Mouse (Mus musculus) kidney, postnatal 25 days (tissue): ENCODE data around the gene Alg2.

Source experiments
- DNase-seq, 2 experiments: peaks; one replicate each; pipeline ENCODE4 v3.0.0; 2021; ENCODE audit warnings: mixed read lengths in 2 of 2

Gene Alg2

DNA sequence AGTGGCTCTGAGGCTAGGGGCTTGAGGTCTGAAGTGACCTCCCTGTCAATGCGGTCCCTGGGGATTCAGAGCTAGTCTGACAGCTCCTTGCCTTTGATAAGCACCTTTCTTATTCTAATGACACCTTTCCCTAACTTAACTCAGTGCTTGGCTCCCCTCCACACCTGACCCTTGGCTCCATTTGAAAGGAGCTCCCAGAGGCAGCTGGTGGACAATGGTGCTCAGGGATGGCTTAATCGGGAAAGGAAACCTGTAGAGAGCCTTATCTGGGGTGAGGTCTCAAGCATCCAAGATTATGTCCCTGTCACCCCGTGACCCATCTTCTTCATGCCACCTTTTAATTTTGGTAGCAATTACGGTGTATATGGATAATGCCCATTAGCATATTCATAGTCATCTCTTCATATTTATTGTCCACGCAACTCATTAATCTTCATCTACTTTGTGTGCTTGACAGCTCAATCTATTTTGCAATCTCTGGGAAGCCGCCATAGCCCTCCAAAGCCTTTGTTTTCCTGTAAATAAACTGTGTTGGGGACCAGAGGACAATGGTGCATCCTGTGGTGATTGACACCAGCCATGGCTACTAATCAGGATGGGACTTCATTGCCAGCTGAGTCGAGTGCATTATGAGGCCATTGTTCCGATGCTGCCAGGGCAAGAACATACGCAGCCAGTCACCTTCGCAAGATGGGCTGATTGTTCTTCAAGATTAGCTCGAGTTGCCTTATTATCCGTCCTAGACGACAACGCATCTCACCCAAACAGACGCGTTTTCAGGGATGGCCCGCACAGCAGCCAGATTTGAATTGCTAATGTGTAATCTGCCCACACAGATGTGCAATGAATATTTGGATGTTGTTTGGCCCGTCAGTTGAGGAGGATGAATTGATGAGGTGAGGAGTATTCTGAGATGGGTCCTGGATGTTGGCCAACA is 24.3 kb downstream of the Alg2 start:
- DNase-seq: no peak

DNA sequence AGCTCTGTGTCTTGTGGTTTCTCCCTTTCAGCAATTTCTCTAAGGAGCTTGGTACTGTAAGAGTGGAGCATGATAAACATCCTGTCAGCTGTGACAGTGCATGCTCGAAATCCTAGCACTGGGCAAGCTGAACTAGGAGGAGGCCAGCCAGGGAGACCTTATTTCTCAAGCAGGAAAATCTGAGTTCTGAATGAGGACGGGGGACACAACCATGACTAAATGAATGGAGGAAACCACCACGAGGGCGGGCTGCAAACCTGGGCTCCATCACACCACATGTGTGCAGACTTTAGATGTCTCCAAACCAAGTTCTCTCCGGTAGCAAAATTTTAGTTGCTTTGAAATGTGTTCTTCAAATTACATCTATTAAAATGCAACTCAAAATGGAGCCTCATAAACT is 25.0 kb downstream of the Alg2 start:
- DNase-seq: no peak

DNA sequence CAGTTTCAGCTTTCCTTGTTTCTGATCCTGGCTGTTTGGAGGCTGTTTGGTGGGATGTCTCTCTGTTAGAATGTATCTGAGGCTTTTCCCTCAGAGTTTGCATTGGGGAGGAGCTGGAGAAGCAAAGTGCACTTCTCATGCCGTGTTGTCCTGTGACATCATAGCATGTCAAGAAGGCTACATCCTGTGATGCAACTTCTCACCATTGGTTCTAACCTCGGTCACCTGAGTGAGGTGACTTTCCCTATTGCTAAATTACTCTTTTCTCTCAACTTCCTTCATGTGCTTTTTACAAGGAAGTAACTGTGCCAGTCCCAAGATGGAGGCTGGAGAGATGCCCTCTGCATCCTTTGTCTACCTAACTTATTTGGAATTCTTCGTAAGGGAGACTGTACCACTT is 25.6 kb downstream of the Alg2 start:
- DNase-seq: no peak

DNA sequence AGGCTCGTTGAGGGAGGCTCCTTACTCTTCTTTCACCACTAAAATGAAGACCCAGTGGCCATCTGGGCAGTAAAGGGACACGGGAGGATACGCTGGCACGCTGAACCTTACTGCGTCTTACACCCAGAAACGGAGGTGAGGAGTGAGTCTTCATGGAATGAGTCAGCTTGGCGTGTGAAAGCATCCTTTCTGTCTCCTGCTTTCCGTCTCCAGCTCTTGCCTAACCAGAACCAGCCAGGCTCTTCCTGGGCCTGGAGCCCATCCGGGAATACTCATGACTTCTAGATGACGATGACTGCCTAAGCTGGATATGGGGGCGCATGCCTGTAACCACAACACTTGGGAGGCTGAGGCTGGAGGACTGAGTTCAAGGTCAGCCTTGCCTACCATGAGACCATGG is 33.2 kb downstream of the Alg2 start:
- no peak for DNase-seq

DNA sequence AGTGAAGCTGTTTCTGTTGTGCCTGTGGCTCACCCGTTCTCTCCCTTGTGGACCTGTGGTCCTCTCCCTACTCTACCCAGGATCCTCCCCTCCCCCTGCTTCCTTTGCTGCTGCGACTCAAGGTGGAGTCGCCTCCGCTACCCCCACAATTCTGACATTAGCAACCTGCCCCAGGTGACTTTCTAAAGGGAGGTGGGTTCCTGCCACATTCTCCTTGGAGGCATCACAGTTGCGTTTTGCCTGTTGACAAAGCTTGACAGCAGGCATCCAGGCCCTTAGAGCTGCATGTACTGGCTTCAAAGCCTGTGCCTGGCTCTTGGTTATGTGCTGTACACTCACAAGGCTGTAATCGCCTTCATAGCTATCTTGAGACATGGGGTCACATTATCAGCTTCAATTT is 35.2 kb downstream of the Alg2 start:
- no peak for DNase-seq

DNA sequence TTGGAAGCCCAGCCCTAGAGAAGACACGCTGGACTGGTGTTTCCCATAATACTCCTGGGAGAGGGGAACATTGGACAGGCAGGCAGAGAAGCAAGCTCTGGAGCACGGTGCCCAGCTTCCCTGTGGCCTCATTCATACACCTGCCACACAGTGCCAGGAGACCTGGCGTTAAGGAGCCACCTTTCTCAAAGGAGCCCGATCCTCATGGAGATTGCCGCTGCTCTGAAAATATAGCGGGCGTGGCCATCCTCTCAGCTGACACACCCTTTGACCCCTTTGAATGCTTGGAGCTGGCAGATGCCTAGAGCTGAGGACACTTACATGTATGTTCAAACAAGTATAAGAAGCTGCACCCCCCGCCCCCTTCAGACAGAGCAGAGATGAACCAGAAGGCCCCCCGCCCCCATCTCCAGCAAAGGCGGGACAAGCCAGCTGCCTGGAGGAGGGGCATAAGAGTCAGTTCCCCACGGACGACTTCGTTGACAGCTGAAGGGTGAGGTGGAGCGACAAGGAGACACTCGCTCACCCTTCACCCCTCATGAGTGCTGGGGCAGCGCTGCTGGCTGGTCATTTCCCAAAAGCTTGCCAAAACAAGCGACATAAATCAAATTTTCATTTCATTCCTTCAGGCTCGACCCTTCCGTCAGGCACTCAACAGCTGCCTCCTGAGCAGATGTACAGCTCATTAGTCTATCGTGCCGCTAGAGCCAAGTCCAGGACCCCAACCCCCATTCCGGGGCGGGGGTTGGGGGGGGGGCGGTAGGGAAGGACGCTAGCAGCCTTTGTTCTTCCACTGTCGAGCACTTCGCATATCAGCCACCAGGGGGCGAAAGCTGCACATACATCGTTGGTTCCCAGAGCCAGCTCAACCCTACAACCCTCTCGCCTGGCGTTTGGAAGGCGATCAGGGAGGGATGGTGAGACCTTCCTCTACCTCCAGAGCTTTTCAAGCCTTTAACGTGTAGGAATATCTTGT is 36.5 kb downstream of the Alg2 start:
- peak; percentile 83 to 88 for DNase-seq

DNA sequence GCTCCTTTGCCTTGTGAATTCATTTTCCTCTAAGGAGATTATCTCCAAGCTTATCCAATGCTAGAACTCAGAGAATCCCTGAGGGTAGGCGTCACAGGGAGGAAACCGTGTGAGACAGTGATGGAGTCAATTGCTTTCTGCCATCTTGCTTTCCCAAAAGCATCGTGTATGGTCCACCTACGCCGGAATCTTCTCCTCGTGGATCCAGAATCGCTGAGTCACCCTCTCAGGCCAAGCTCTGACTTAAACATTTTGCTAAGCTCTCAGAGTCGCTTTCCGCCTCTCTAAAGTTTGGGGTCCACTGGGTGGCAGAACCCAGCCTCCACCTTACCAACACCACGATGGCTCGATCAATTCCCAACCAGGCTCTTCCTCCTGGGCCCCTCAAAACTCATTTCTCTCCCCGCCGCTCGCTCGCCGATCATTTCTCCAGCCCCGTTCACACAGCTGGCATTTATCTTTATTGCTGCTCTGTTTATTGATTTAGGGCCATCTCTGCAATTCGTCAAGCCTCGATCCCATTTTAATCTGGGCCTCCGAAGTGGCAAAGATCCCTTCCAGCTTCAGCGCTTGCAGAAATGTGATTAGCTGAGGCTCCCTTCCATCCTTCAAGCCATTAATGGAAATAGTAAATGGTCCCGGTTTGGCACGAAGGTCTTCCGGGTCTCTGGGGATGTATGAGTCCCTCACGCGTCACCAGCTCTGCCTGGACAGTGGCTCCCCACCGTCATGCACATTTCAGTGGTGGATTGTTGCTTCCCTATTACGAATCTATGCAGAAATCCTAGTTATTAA is 38.4 kb downstream of the Alg2 start:
- no peak for DNase-seq

DNA sequence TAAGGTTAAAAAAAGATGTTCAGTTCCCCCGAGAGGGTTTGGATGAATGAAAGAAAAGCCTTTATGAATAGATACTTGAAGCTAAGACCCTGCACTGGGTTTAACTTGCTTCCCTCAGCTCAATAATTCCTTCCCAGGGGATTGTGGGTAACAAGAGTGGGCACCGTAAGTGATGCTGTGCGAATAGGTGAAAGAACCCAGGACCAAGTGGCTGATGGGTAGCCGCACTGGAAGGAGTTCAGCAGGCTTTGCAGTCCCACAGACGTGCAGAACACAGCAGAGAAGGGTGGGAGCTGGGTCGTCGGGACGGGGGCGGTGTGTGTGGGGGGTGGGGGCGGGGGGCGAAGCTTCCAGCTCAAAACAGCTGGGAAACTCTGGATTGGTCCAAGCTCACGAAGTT is 39.0 kb downstream of the Alg2 start:
- DNase-seq: no peak

DNA sequence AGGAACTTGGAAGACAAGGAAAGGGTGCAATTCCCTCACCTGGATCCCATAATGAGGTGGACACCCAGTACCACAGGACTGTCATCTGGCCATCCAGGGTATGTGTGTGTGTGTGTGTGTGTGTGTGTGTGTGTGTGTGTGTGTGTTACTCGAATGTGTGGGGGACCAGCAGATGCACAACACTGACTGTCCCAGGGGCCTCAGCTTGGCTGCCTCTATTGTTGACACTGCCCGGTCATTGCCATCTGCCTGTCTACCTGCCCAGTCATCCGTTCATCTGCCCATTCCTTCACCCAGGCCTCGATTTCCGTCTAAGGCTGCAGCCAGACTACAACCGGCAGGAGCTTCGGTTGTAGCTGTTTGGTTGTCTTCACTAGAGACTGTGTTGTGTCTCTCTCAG is 41.4 kb downstream of the Alg2 start:
- DNase-seq: no peak

DNA sequence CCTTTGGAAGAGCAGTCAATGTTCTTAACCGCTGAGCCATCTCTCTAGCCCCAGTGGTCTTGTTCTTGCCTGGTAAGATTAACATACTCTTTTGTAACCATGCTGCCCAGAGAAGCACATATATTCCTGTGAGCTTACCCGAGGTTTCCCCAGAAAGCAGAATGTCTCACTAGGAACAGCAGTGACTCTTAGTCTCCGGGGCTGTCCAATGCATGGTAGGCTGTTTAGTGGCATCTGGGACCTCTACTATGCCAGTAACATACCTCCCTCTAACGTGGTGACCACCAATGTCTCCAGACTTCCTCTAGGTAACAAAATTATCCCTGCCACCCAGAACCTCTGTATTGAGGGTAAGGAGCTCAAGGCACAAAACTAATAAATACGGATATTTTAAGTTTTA is 43.1 kb downstream of the Alg2 start:
- no peak for DNase-seq

DNA sequence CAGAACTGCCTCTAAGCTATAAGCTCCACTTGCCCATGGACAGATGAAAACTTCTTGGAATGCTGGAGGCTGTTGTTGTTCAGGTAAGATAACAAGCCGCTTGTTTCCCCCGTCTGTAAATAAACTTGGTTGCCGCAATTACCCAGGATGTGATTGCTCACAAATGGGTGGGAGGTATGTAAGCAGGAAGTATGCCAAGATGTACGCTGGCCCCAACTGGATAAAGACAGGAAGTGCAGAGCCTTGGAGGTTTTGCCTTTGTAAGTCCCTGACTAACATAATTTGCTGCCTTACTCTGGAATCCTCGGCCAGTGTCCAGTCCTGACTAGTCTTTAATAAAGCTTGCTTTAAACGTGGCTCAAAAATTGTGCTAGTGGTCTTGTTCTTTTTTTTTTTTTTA is 43.6 kb downstream of the Alg2 start:
- no peak for DNase-seq

DNA sequence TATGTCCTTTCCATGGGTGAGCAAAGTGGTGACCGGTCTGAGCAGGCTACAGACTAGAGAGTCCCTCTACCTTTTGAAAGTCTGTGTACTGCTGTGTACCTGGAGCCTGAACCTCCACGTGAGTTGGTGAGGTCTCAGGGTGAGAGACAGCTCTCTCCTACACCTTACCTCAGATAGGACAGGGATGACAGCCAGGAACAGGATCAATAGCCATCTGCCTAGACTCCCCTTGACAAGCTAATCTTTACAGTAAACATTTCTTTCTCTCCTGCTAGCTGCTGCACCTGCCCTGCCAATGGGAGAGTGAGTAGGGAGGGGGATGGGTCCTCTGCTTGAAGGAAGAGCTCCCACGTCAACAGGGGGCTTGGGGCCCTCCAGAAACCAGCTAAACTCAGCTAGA is 46.5 kb downstream of the Alg2 start:
- no peak for DNase-seq

DNA sequence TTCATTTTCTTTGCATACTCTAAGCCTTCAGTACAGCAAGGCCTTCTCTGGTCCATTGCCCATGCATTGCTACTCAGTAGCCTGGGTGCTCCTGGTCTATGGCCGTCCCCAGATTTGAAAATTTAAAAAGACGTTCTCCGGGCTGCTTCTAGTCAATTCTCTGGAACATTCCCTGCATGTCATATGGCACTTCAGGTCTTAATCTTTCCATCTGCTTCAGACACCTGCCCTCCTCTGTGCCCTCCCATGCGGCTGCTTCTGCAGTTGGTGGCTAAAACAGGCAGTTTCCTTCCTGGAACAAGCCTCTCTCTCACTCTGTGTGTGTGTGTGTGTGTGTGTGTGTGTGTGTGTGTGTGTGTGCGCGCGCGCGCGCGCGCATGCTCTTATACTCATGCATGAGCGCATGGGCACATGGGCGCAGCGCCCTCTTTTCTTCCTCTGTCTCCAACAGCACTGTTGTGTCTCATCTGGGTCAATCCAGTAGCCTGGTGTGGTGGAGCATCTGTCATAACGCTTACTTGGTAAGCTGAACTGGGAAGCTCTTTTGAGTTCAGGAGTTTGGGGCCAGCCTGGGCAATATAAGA is 48.8 kb downstream of the Alg2 start:
- DNase-seq: no peak

DNA sequence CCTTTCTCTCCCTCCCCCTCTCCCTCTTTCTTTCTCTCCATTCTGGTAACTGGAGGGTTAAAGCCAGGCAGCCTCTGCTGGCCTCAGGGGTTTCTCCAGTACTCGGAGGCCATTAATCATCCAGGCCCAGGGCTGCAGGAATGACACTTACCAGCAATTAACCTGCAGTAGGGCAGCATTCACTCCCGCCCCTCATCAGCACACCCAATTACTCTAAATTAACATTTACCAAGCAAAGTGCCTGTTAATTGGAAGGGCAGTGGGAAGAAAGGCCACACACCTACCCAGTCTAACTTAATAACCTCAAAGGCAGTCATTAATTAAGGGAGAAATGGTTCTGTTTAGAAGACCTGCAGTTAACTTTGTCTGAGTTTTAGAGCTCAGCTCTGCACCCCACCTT is 49.8 kb downstream of the Alg2 start:
- DNase-seq: no peak

DNA sequence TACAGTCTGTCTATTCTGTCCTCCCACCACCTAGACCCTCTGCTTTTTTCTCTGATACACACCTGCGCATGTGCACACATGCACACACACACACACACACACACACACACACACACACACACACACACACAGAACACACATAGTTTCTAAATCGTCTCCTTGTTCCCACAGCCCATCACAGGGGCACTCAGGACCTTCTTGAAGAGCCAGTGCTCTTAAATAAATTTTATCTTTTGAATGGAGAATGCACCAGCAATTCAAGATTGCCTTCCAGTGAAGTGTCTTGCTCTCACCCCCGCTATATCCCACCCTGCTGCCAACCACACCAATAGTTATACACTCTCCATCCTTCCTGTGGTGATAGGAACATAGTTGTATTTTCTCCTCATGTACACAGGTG is 51.2 kb downstream of the Alg2 start:
- DNase-seq: no peak

DNA sequence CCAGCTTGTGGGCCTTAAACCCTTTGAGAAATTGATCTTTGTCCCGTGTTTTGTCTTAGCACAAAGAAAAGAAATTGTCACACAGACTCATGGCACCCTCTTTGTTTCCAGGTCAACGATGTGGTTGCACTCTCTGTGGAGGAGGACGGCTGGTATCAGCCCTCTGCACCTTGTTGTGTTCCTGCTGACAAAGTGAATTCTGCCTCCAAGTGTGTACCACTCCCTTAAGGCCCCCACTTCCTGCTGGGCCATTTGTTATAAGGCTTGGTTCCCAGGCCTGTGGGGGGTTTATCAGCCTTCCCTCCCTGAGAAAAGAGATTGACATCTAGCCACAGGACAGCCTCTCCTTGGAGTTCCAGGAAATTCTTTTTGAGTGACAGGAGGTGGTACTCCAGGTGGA is 51.9 kb downstream of the Alg2 start:
- DNase-seq: no peak

DNA sequence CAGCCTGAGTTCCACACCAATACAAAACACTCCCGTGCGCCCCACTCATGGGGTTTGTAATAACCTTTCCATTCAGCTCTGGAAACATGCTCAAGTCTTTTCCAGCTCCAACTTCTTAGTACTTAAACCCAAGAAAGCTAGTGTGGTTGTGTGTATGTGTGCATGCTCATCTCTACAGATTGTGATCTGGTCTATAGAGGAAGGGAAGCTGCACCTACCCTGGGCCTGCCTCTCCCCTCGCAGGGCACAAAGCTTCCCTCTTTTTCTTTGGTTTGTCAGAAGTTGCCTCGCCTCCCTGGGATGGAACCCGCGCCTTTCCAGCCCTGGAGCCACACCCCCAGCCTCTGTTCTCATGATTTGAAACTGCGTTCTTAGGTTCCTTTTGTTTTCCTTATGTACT is 53.9 kb downstream of the Alg2 start:
- no peak for DNase-seq

DNA sequence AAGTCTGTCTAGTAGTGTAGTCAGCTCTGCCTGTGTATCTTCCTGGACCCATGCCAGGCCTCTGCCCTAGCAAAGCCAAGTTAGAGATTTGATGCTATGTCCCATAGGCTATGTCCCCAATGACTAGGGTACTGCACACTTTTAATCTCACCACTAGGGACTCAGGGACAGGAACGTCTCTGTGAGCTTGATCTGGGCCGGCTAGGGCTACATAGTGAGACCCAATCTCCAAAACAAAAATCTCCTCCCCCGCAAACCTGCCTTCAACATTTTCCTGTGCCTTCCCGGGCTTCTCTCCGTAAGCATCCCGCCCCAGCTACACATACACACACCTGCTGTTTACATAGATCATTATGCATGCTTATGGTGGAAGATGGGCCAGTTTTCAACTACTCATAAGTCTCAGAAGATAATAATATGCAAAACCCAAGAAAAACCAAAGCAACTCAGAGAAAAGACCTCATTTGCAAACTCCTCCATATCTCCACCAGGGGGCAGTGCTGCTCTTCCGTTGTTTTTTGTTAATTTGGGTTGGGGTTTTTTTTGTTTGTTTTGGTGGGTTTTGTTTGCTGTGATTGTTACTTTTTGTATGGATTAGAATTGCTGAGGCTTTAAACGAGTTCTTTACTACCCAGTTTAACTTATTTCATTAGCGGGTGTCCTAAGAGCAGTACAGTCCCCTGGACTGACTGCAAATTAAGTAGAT is 54.7 kb downstream of the Alg2 start:
- peak in 1 of 2 experiments; percentile 33 for DNase-seq

DNA sequence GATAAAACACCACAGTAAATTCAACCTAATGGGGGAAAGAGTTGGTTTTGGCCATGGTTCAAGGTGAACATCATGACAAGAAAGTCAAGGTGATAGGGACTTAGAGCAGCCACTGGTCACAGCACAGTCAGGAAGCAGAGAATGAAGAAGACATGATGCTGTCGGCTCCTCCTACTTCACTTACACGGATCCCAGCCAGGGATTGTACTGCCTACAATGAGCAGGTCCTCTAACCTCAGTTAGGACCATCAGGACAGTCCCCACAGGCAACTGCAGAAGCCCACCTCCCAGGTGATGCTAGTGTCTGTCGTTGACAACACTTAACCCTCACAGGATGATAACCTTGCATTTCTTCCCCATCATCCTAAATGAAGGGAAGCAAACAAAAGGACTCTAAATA is 56.3 kb downstream of the Alg2 start:
- DNase-seq: no peak
